Mouse (Mus musculus): ENCODE results near the gene Ptov1. TPM values are rescaled to one million over a fixed set of nuclear protein-coding genes. Genes with fewer than 3 reads are reported as not detected.

The Ptov1 gene
- polyA plus RNA-seq, 1 experiment = 212 TPM

DNA sequence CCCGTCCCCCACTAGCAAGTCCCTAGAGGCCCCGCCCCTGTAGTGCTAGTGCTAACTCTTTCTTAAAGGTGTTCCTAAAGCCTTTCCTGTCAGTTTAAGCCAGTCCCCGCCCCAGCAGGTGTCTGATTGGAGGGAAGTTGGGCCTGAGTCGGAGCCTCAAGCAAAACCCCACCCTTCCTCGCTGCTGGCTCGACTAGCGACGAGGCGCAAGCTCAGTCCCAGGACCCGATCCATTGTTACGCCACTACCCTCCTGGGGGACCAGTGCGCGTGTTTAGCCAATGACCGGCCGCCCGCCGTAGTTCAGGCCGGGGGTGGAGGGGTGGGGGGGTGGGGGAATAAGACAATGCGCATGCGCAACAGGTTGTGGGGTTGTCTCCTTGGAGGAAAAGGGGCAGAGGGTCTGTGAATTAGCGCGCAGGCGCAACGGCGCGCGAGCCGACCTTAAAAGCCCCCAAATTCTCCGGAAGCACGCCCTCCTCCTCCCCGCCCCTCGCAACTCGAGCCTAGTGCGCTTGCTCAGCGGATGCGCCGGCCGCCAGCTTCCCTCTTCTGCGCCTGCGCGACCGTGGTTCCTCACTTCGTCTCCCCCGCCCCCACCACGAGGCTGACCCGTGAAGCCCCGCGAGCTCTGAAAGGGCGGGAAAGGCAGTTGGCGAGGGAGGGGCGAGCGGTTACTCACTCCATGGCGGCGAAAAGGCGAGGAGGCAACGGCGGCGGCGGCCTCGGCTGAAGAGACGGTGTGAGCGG, 53.7 kb downstream of the Ptov1 start, which contains the start of the genes Nup62 and Il4i1:
Gene Nup62 (plus strand): TSS at position 368 of the 749 bp plus-strand sequence.
Gene Il4i1 (plus strand): TSS at position 667 of the 749 bp plus-strand sequence.
- peak; percentile 99 for DNase-seq
- Histone ChIP-seq H3K27ac (ENCODE audit: insufficient read depth, low read depth, low read length) (peak within 1 kb of the TSS; percentile 76), H3K4me3 (ENCODE audit: insufficient read depth, low read depth, low read length) (peak within 1 kb of the TSS; percentile 82), H3K36me3 (ENCODE audit: control insufficient read depth, insufficient read depth, low read length) (no peaks in the 10 kb centered on the region), H3K4me1 (ENCODE audit: control insufficient read depth, insufficient read depth, low read length) (peaks cover 20% of the 10 kb centered on the region), H3K27me3 (replicated peaks; ENCODE audit: control insufficient read depth, insufficient read depth, low read length) (no peaks in the 10 kb centered on the region)
- TF ChIP-seq CTCF (conservative IDR thresholded peaks at IDR 0.05; ENCODE audit: insufficient read depth, insufficient read length, low read depth, low read length) (0 out of 2 replicates have a peak, but pooled peaks have one; percentile 3), POLR2A (IDR thresholded peaks at IDR 0.05; ENCODE audit: low read depth, low read length) (no peak)
- 1% methylated on average over 60 of the region's 62 CpGs for WGBS

DNA sequence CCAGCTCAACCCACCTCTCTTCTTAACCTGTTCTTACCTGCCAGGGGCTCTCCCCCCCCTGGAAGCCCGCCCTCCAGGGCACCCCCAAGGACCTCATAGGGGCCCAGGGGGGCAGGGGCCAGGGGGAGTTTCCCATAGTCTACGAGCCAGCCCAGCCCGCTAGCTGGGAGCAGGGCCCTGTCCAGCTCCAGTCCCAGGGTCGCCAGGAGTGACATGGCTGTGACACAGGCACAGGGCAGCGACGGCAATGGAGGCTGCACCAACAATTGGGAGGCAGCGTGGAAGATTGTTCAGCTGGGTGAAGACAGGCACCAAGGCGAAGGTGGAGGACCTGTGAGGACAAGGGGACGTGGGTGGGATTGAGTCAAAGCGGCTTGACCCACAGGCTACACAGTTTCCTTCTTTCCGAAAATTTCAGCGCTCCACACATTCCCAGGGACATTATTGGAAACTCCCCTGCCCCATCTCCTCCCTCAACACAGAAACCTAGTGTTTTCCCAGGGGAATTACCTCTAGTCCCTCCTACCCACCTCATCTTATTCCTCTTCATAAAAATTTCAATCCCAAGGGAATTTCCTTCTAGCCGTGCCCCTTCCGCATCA, 54.5 kb downstream of the Ptov1 start:
- H3K36me3 ChIP-seq (ENCODE audit: control insufficient read depth, insufficient read depth, low read length) = no peaks in the 10 kb centered on the region
- no peak for DNase-seq
- H3K27me3 ChIP-seq (replicated peaks; ENCODE audit: control insufficient read depth, insufficient read depth, low read length) = no peaks in the 10 kb centered on the region
- H3K27ac ChIP-seq (ENCODE audit: insufficient read depth, low read depth, low read length) = peak overlapping the region; percentile 24; the same call in 1 of the 2 replicates
- TF ChIP-seq POLR2A (IDR thresholded peaks at IDR 0.05; ENCODE audit: low read depth, low read length) (no peak), CTCF (conservative IDR thresholded peaks at IDR 0.05; ENCODE audit: insufficient read depth, insufficient read length, low read depth, low read length) (no peak)
- WGBS = 36% methylated on average over 14 of the region's 14 CpGs
- peaks cover 18% of the 10 kb centered on the region for H3K4me1 ChIP-seq (ENCODE audit: control insufficient read depth, insufficient read depth, low read length)
- peak overlapping the region; percentile 82 for H3K4me3 ChIP-seq (ENCODE audit: insufficient read depth, low read depth, low read length)

DNA sequence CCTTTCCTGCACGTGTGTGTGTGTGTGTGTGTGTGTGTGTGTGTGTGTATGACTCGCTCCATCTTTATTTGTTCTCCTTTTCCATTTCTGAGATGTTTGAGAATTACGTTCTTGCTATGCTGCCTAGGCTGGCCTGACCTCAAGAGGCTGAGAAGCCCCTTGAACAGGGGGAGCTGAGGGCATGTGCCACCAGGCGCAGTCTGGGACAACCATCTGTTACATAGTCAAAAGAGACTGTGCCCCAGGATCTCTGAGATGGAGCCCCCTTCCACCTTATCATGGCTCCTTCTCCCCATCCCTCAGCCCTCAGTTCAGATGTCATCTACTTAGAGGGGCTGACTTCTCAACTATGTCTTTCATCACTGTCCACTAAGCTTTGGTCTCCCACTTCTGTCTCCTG, 55.2 kb downstream of the Ptov1 start:
- Histone ChIP-seq H3K36me3 (ENCODE audit: control insufficient read depth, insufficient read depth, low read length) (no peaks in the 10 kb centered on the region), H3K27ac (ENCODE audit: insufficient read depth, low read depth, low read length) (no peak overlapping the region), H3K4me3 (ENCODE audit: insufficient read depth, low read depth, low read length) (no peak overlapping the region), H3K4me1 (ENCODE audit: control insufficient read depth, insufficient read depth, low read length) (peaks cover 13% of the 10 kb centered on the region; the same call in 1 of the 2 replicates), H3K27me3 (replicated peaks; ENCODE audit: control insufficient read depth, insufficient read depth, low read length) (no peaks in the 10 kb centered on the region)
- TF ChIP-seq POLR2A (IDR thresholded peaks at IDR 0.05; ENCODE audit: low read depth, low read length) (no peak), CTCF (conservative IDR thresholded peaks at IDR 0.05; ENCODE audit: insufficient read depth, insufficient read length, low read depth, low read length) (no peak)
- 88% methylated on average over 4 of the region's 4 CpGs for WGBS
- DNase-seq = no peak

GRCm38 (mm10) chr7:44813985-44814384, 55.6 kb downstream of the Ptov1 start:
- H3K27ac ChIP-seq (ENCODE audit: insufficient read depth, low read depth, low read length) = no peak overlapping the region
- no peak overlapping the region for H3K4me3 ChIP-seq (ENCODE audit: insufficient read depth, low read depth, low read length)
- TF ChIP-seq POLR2A (IDR thresholded peaks at IDR 0.05; ENCODE audit: low read depth, low read length) (no peak), CTCF (conservative IDR thresholded peaks at IDR 0.05; ENCODE audit: insufficient read depth, insufficient read length, low read depth, low read length) (no peak)
- H3K4me1 ChIP-seq (ENCODE audit: control insufficient read depth, insufficient read depth, low read length) = peaks cover 11% of the 10 kb centered on the region; the same call in 1 of the 2 replicates
- no peak for DNase-seq
- 90% methylated on average over 3 of the region's 3 CpGs for WGBS
- H3K27me3 ChIP-seq (replicated peaks; ENCODE audit: control insufficient read depth, insufficient read depth, low read length) = no peaks in the 10 kb centered on the region
- no peaks in the 10 kb centered on the region for H3K36me3 ChIP-seq (ENCODE audit: control insufficient read depth, insufficient read depth, low read length)

Other genes starting within 250 kb of the Ptov1 start
- gene Myh14, start 198.9 kb downstream of the Ptov1 start, polyA plus RNA-seq (2012; rRNA removed) = 8.5 and 12.4 TPM in 2 replicates
- gene Izumo2, start 161.0 kb downstream of the Ptov1 start, polyA plus RNA-seq (2012; rRNA removed) = not detected in 2 replicates
- 78.9 and 93.7 TPM in 2 replicates for gene Vrk3, start 121.4 kb downstream of the Ptov1 start, polyA plus RNA-seq (2012; rRNA removed)
- gene Zfp473, start 118.7 kb downstream of the Ptov1 start, polyA plus RNA-seq (2012; rRNA removed) = 0.04 and 0.09 TPM in 2 replicates
- gene Nup62, start 53.7 kb downstream of the Ptov1 start, polyA plus RNA-seq (2012; rRNA removed) = 32.6 and 35.9 TPM in 2 replicates
- 1.5 and 9.7 TPM in 2 replicates for gene Il4i1, start 53.4 kb downstream of the Ptov1 start, polyA plus RNA-seq (2012; rRNA removed)
- gene Atf5, start 53.1 kb downstream of the Ptov1 start, polyA plus RNA-seq (2012; rRNA removed) = 42.1 and 57.2 TPM in 2 replicates
- gene Akt1s1, start 20.8 kb downstream of the Ptov1 start, polyA plus RNA-seq (2012; rRNA removed) = 90.6 and 121 TPM in 2 replicates
- gene Tbc1d17, start 20.7 kb downstream of the Ptov1 start, polyA plus RNA-seq (2012; rRNA removed) = 100 and 114 TPM in 2 replicates
- gene Pnkp, start 12.6 kb downstream of the Ptov1 start, polyA plus RNA-seq (2012; rRNA removed) = 44.9 and 53.4 TPM in 2 replicates
- 164 and 181 TPM in 2 replicates for gene Med25, start 22.9 kb upstream of the Ptov1 start, polyA plus RNA-seq (2012; rRNA removed)
- gene Fuz, start 26.3 kb upstream of the Ptov1 start, polyA plus RNA-seq (2012; rRNA removed) = 59.2 and 70.9 TPM in 2 replicates
- gene Ap2a1, start 59.7 kb upstream of the Ptov1 start, polyA plus RNA-seq (2012; rRNA removed) = 58.0 and 70.6 TPM in 2 replicates
- gene Tsks, start 73.4 kb upstream of the Ptov1 start, polyA plus RNA-seq (2012; rRNA removed) = 0.11 and 0.65 TPM in 2 replicates
- 5.6 and 8.5 TPM in 2 replicates for gene Cpt1c, start 105.1 kb upstream of the Ptov1 start, polyA plus RNA-seq (2012; rRNA removed)
- gene Prmt1, start 116.8 kb upstream of the Ptov1 start, polyA plus RNA-seq (2012; rRNA removed) = 89.9 and 95.4 TPM in 2 replicates
- gene Irf3, start 127.9 kb upstream of the Ptov1 start, polyA plus RNA-seq (2012; rRNA removed) = 105 and 107 TPM in 2 replicates
- 20.0 and 21.4 TPM in 2 replicates for gene Bcl2l12, start 128.9 kb upstream of the Ptov1 start, polyA plus RNA-seq (2012; rRNA removed)
- 38.8 and 41.1 TPM in 2 replicates for gene Scaf1, start 146.6 kb upstream of the Ptov1 start, polyA plus RNA-seq (2012; rRNA removed)
- 82.3 and 84.1 TPM in 2 replicates for gene Rras, start 148.2 kb upstream of the Ptov1 start, polyA plus RNA-seq (2012; rRNA removed)
- gene Prr12, start 183.1 kb upstream of the Ptov1 start, polyA plus RNA-seq (2012; rRNA removed) = 7.1 and 9.1 TPM in 2 replicates
- 60.4 and 67.6 TPM in 2 replicates for gene Nosip, start 192.6 kb upstream of the Ptov1 start, polyA plus RNA-seq (2012; rRNA removed)
- gene Prrg2, start 192.9 kb upstream of the Ptov1 start, polyA plus RNA-seq (2012; rRNA removed) = 80.9 and 95.4 TPM in 2 replicates
- gene Rcn3, start 222.4 kb upstream of the Ptov1 start, polyA plus RNA-seq (2012; rRNA removed) = 67.0 and 68.7 TPM in 2 replicates
- 240 and 244 TPM in 2 replicates for gene Fcgrt, start 234.1 kb upstream of the Ptov1 start, polyA plus RNA-seq (2012; rRNA removed)

All from kidney, adult 2 months (tissue).